Mouse (Mus musculus) urinary bladder, postnatal 14 days (tissue): ENCODE measurements around the gene Lrrc4c.

Experiments used
- DNase-seq: peaks from one replicate; pipeline ENCODE4 v3.0.0; 2021; ENCODE audit warnings: low spot score

The Lrrc4c gene

GRCm38 (mm10) chr2:97284986-97285385 lies 967.0 kb downstream of the Lrrc4c start:
- no peak for DNase-seq

GRCm38 (mm10) chr2:97294216-97294615 lies 976.2 kb downstream of the Lrrc4c start:
- no peak for DNase-seq

GRCm38 (mm10) chr2:97299704-97300103 lies 981.7 kb downstream of the Lrrc4c start:
- no peak for DNase-seq

GRCm38 (mm10) chr2:97318008-97318407 lies 1000.0 kb downstream of the Lrrc4c start:
- no peak for DNase-seq

- no peak for DNase-seq
Observed at GRCm38 (mm10) chr2:97318536-97318935, 1000.6 kb downstream of the Lrrc4c start.

- DNase-seq: no peak
Observed at GRCm38 (mm10) chr2:97332084-97332682, 1014.2 kb downstream of the Lrrc4c start.

- no peak for DNase-seq
Observed at GRCm38 (mm10) chr2:97339627-97340026, 1021.7 kb downstream of the Lrrc4c start.

GRCm38 (mm10) chr2:97361235-97361634 lies 1043.3 kb downstream of the Lrrc4c start:
- no peak for DNase-seq

GRCm38 (mm10) chr2:97369978-97370377 lies 1052.0 kb downstream of the Lrrc4c start:
- no peak for DNase-seq

- DNase-seq: no peak
Observed at GRCm38 (mm10) chr2:97391437-97391836, 1073.5 kb downstream of the Lrrc4c start.

GRCm38 (mm10) chr2:97391876-97392275 lies 1073.9 kb downstream of the Lrrc4c start:
- no peak for DNase-seq

GRCm38 (mm10) chr2:97413066-97413465 lies 1095.1 kb downstream of the Lrrc4c start:
- DNase-seq: no peak

- DNase-seq: no peak
Observed at GRCm38 (mm10) chr2:97414416-97415362, 1096.7 kb downstream of the Lrrc4c start.

- DNase-seq: no peak
Observed at GRCm38 (mm10) chr2:97434140-97434539, 1116.2 kb downstream of the Lrrc4c start.

- no peak for DNase-seq
Observed at GRCm38 (mm10) chr2:97435616-97436015, 1117.6 kb downstream of the Lrrc4c start.

- no peak for DNase-seq
Observed at GRCm38 (mm10) chr2:97437767-97438166, 1119.8 kb downstream of the Lrrc4c start.

- no peak for DNase-seq
Observed at GRCm38 (mm10) chr2:97463573-97463972, 1145.6 kb downstream of the Lrrc4c start.

- peak; percentile 78 for DNase-seq
Observed at GRCm38 (mm10) chr2:97466243-97466793, 1148.3 kb downstream of the Lrrc4c start.

- no peak for DNase-seq
Observed at GRCm38 (mm10) chr2:97467031-97467549, 1149.1 kb downstream of the Lrrc4c start.

GRCm38 (mm10) chr2:97467664-97468063 lies 1149.7 kb downstream of the Lrrc4c start:
- no peak for DNase-seq

- DNase-seq: no peak
Observed at GRCm38 (mm10) chr2:97468372-97468771, 1150.4 kb downstream of the Lrrc4c start.

- no peak for DNase-seq
Observed at GRCm38 (mm10) chr2:97469396-97469795, 1151.4 kb downstream of the Lrrc4c start.
